Mouse (Mus musculus) layer of hippocampus, adult 11-12 months (tissue): ENCODE data around the gene Kcng4.

Experiments
- DNase-seq: peaks from one replicate; pipeline ENCODE4 v3.0.0; 2022; ENCODE audit warnings: low spot score

Kcng4 gene

GRCm38 (mm10) chr8:119641058-119641457, 5.6 kb upstream of the Kcng4 start:
- no peak for DNase-seq

GRCm38 (mm10) chr8:119639798-119640197, 4.3 kb upstream of the Kcng4 start:
- no peak for DNase-seq

GRCm38 (mm10) chr8:119638261-119638660, 2.8 kb upstream of the Kcng4 start:
- no peak for DNase-seq

GRCm38 (mm10) chr8:119637381-119637780, 1.9 kb upstream of the Kcng4 start:
- DNase-seq = no peak

GRCm38 (mm10) chr8:119636766-119637165, 1.3 kb upstream of the Kcng4 start:
- no peak for DNase-seq

GRCm38 (mm10) chr8:119635958-119636357, 478 bp upstream of the Kcng4 start:
- DNase-seq = no peak

GRCm38 (mm10) chr8:119634616-119635336, 704 bp downstream of the Kcng4 start:
- DNase-seq = no peak

GRCm38 (mm10) chr8:119632909-119633308, 2.6 kb downstream of the Kcng4 start:
- no peak for DNase-seq

GRCm38 (mm10) chr8:119632246-119632645, 3.2 kb downstream of the Kcng4 start:
- DNase-seq = no peak

GRCm38 (mm10) chr8:119630841-119631240, 4.6 kb downstream of the Kcng4 start:
- DNase-seq = no peak

- no peak for DNase-seq
These were observed 7.7 kb downstream of the Kcng4 start for GRCm38 (mm10) chr8:119627613-119628359.

GRCm38 (mm10) chr8:119627199-119627598, 8.3 kb downstream of the Kcng4 start:
- no peak for DNase-seq

- no peak for DNase-seq
These were observed 9.7 kb downstream of the Kcng4 start for GRCm38 (mm10) chr8:119625788-119626187.

GRCm38 (mm10) chr8:119624916-119625315, 10.6 kb downstream of the Kcng4 start:
- DNase-seq = no peak

GRCm38 (mm10) chr8:119623744-119624143, 11.7 kb downstream of the Kcng4 start:
- DNase-seq = no peak

- DNase-seq = no peak
These were observed 12.4 kb downstream of the Kcng4 start for GRCm38 (mm10) chr8:119623061-119623460.

GRCm38 (mm10) chr8:119622555-119622954, 12.9 kb downstream of the Kcng4 start:
- DNase-seq = no peak

GRCm38 (mm10) chr8:119620848-119621465, 14.5 kb downstream of the Kcng4 start:
- DNase-seq = no peak

GRCm38 (mm10) chr8:119620116-119620840, 15.2 kb downstream of the Kcng4 start:
- no peak for DNase-seq

GRCm38 (mm10) chr8:119618887-119619286, 16.6 kb downstream of the Kcng4 start:
- DNase-seq = no peak

- no peak for DNase-seq
These were observed 17.9 kb downstream of the Kcng4 start for GRCm38 (mm10) chr8:119617586-119617985.

- no peak for DNase-seq
These were observed 18.7 kb downstream of the Kcng4 start for GRCm38 (mm10) chr8:119616811-119617210.
